Mouse (Mus musculus) liver, postnatal 0 days (tissue): ENCODE results near the gene Htr3b.
A peak's percentile ranks its signal among the peaks of the same experiment; 100 is the strongest.

ENCODE experiments used
- CTCF ChIP-seq: sonication (generic); IDR thresholded peaks from 2 replicates; pipeline ENCODE4 v1.5.1; 2016; ENCODE audit warnings: antibody characterized with exemption, low read depth
- EP300 ChIP-seq: IDR thresholded peaks from 2 replicates; pipeline ENCODE4 v1.6.1; 2016; ENCODE audit warnings: antibody characterized with exemption, low read depth, mild to moderate bottlenecking

DNA sequence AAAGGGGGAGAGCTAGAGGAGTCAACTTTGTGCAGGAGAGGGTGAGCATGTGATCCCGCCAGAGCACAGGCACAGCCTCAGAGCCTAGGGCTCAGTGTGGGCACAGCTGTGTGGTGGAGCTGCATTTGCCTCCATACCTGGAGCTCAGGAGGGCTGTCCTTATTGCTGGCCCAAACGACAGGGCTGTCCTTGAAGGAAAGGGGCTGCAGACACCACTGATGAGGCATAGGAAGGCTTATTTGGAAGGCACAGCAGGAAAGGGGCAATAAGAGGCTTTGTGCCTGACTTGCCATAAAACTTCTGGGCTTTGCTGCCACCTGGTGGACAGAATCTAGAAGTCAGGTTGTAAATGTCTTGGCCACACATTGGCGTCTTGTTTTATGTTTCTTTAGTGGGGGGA, 70.8 kb downstream of the Htr3b start:
- TF ChIP-seq CTCF (peak; percentile 84), EP300 (no peak)
